Mouse (Mus musculus): ENCODE data around the gene Degs2.

- TF ChIP-seq CTCF (IDR thresholded peaks at IDR 0.05), result no peak
- no peak for TF ChIP-seq POLR2A (IDR thresholded peaks at IDR 0.05; ENCODE audit: insufficient read depth, low read depth, low read length)
Measured at GRCm38 (mm10) chr12:108642019-108642418, 60.1 kb downstream of the Degs2 start.
